Mouse (Mus musculus) left cerebral cortex, adult 11 months (tissue): ENCODE data around the gene Rsc1a1.

Experiments
- DNase-seq: peaks from one replicate; pipeline ENCODE4 v3.0.0; 2022; ENCODE audit warnings: low spot score

The Rsc1a1 gene

GRCm38 (mm10) chr4:141653813-141654212 lies 31.6 kb downstream of the Rsc1a1 start:
- DNase-seq = no peak

- no peak for DNase-seq
Observed at GRCm38 (mm10) chr4:141653044-141653443, 32.4 kb downstream of the Rsc1a1 start.

GRCm38 (mm10) chr4:141651944-141652343 lies 33.5 kb downstream of the Rsc1a1 start:
- no peak for DNase-seq

GRCm38 (mm10) chr4:141651286-141651685 lies 34.1 kb downstream of the Rsc1a1 start:
- no peak for DNase-seq

- no peak for DNase-seq
Observed at GRCm38 (mm10) chr4:141649244-141649643, 36.2 kb downstream of the Rsc1a1 start.

GRCm38 (mm10) chr4:141648262-141648661 lies 37.1 kb downstream of the Rsc1a1 start:
- no peak for DNase-seq

GRCm38 (mm10) chr4:141647187-141647586 lies 38.2 kb downstream of the Rsc1a1 start:
- no peak for DNase-seq

- no peak for DNase-seq
Observed at GRCm38 (mm10) chr4:141645988-141646387, 39.4 kb downstream of the Rsc1a1 start.

GRCm38 (mm10) chr4:141643118-141643855 lies 42.1 kb downstream of the Rsc1a1 start:
- peak; percentile 73 for DNase-seq

- no peak for DNase-seq
Observed at GRCm38 (mm10) chr4:141641961-141642811, 43.2 kb downstream of the Rsc1a1 start.

- no peak for DNase-seq
Observed at GRCm38 (mm10) chr4:141641353-141641771, 44.0 kb downstream of the Rsc1a1 start.

- no peak for DNase-seq
Observed at GRCm38 (mm10) chr4:141639474-141639873, 45.9 kb downstream of the Rsc1a1 start.

- no peak for DNase-seq
Observed at GRCm38 (mm10) chr4:141636693-141637092, 48.7 kb downstream of the Rsc1a1 start.

GRCm38 (mm10) chr4:141635991-141636390 lies 49.4 kb downstream of the Rsc1a1 start:
- no peak for DNase-seq
